Mouse (Mus musculus): ENCODE measurements around the gene Sptbn4.

DNA sequence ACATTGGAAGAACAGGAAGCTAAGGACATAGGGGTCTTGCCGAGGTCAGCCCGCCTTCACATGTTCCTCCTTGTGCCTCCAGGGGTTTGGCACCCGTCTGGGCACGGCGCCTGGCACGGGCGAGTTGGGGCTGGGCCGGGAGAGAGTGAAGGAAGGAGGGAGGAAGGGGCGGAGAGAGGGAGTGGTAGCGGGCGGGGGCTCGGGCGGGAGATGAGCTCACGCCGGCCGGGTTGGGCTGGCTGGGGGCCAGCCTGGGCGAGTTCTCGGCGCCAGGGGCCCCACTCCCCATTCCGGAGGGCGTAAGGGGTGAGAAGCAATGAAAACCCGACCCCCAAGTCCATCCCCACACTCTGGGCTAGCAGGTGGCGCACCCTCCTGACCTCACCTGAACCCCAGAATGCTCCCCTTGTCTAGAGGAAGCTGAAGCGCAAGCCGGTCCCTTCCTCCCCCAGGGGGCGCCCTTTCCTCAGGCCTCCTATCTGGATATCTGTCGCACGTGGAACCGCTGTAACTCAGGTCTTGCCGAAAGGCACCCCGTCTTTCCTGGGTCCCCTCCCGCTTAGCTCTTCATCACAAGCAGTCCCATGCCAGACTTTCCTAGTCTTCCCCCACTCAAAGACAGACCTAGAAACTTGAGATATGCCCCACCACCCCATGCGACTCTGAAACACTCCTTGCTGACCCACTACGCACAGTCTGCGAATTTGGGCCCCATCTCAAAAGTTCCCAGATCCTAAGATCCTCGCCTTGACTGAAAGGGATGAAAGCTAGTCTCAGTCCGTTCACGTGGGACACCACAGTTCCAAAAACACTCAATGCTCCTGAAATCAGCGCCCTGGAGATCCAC lies 114.9 kb downstream of the Sptbn4 start:
- TF ChIP-seq CTCF (IDR thresholded peaks at IDR 0.05; ENCODE audit: borderline replicate concordance, insufficient read depth, low read depth, low read length) (peak; percentile 65), POLR2A (IDR thresholded peaks at IDR 0.05; ENCODE audit: borderline replicate concordance, insufficient read depth, low read length) (no peak)
